Mouse (Mus musculus): ENCODE results near the gene Lrrc28. TPM values are rescaled to one million over a fixed set of nuclear protein-coding genes. Genes with fewer than 3 reads are reported as not detected.

Lrrc28 gene
- total RNA-seq, 1 experiment from 2014 or later = 7.1 TPM

GRCm38 (mm10) chr7:67648376-67648775 lies 3.3 kb upstream of the Lrrc28 start:
- no peak for ATAC-seq (replicated peaks; ENCODE audit: insufficient number of reproducible peaks, low FRiP score, low TSS enrichment, poor library complexity, severe bottlenecking)

GRCm38 (mm10) chr7:67647277-67647676 lies 2.2 kb upstream of the Lrrc28 start, which contains the start of gene Ttc23:
Gene Ttc23, plus strand, starts transcription at chr7:67647410.
- no peak for ATAC-seq (replicated peaks; ENCODE audit: insufficient number of reproducible peaks, low FRiP score, low TSS enrichment, poor library complexity, severe bottlenecking)

- no peak for ATAC-seq (replicated peaks; ENCODE audit: insufficient number of reproducible peaks, low FRiP score, low TSS enrichment, poor library complexity, severe bottlenecking)
These were observed 1.1 kb upstream of the Lrrc28 start for GRCm38 (mm10) chr7:67646131-67646530.

DNA sequence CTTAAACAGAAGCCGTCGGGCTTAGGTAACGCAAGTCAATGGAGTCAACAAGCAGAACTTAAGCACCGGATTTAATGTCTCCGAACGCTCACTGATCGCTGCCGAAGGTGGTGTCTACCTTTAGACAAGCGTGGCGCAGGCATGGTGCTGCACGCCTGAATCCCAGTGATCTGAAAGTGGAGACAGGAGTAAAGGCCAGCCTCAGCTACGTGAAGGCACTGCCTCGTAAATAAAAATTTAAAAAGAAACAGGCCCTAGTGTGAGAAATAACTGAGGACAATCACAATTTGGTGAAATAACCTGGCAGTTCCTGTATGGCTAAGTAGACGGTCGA lies 580 bp upstream of the Lrrc28 start:
- ATAC-seq (replicated peaks; ENCODE audit: insufficient number of reproducible peaks, low FRiP score, low TSS enrichment, poor library complexity, severe bottlenecking) = no peak

DNA sequence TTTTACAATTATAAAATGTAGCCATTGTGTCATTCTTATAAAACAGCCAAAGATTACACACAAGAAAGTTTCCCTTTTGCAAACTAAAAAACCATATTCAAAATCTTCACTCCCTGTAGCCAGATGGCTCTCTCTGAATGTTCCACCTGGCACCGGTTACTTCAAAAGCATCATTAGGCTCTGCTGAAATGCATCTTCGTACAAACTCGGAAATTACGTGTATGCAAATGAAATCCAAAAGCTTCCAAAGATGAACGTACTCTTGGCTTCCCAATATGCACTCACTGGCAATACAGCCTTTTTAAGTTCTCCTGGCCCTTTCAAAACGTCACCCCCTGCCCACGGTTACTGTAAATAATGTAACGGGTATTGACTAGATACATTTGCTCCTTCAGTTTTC lies 777 bp downstream of the Lrrc28 start:
- no peak for ATAC-seq (replicated peaks; ENCODE audit: insufficient number of reproducible peaks, low FRiP score, low TSS enrichment, poor library complexity, severe bottlenecking)

- no peak for ATAC-seq (replicated peaks; ENCODE audit: insufficient number of reproducible peaks, low FRiP score, low TSS enrichment, poor library complexity, severe bottlenecking)
These were observed 2.1 kb downstream of the Lrrc28 start for GRCm38 (mm10) chr7:67642955-67643354.

- ATAC-seq (replicated peaks; ENCODE audit: insufficient number of reproducible peaks, low FRiP score, low TSS enrichment, poor library complexity, severe bottlenecking) = no peak
These were observed 6.1 kb downstream of the Lrrc28 start for GRCm38 (mm10) chr7:67639006-67639405.

DNA sequence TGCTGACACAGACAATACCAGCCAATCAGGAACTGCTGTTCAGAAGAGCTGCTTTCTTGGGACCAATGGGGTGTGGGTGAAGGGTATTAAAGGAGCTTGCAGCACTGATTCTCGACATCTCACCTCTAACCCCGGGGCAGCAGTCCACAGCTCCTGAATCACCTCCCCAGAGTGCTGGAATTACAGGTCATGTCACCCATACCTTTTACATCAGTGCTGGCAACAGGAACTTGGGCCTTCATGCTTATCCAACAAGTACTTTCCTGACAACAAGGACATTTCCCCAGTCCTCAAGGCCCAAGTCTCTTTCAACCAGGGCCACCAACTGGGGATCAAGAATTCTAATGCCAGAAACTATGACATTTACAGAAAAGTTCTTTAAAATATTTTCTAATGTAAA lies 8.9 kb downstream of the Lrrc28 start:
- no peak for ATAC-seq (replicated peaks; ENCODE audit: insufficient number of reproducible peaks, low FRiP score, low TSS enrichment, poor library complexity, severe bottlenecking)

GRCm38 (mm10) chr7:67634210-67634609 lies 10.9 kb downstream of the Lrrc28 start:
- no peak for ATAC-seq (replicated peaks; ENCODE audit: insufficient number of reproducible peaks, low FRiP score, low TSS enrichment, poor library complexity, severe bottlenecking)

GRCm38 (mm10) chr7:67632380-67632779 lies 12.7 kb downstream of the Lrrc28 start:
- ATAC-seq (replicated peaks; ENCODE audit: insufficient number of reproducible peaks, low FRiP score, low TSS enrichment, poor library complexity, severe bottlenecking) = no peak

DNA sequence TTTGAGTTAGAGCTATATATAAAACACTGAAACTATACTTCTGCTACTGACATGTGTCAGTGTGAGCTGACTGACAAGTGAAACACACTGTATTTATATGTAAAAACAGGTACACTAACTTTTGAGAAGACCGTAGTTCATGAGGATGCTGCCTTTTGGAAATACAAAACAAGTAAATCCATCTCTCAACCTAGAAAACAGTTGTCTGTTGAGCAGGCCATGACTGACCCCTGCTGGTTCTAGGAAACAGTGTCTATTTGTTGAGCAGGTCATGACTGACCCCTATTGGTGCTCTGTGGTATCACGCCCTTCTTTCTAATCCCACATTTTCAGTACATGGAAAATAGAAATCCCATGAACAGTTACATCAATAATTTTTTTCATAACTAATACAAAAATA lies 14.3 kb downstream of the Lrrc28 start:
- ATAC-seq (replicated peaks; ENCODE audit: insufficient number of reproducible peaks, low FRiP score, low TSS enrichment, poor library complexity, severe bottlenecking) = peak; percentile 95

DNA sequence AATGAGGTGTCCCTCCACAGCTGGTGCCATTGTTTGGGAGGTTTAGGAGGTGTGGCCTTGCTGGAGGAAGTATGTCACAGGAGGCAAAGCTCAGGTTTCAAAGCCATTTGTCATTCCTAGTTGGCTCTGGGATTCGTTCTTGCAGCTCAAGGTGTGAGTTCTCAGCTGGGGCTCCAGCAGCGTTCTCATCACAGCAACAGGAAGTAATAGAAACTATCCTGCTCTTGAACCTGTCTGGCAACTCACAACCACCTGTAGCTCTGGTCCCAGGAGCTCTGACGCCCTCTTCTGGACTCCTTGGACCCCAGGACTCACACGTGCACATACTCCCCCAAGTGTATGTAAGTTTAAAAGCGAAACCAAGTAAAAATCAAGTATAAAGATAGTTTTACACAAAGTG lies 15.4 kb downstream of the Lrrc28 start:
- no peak for ATAC-seq (replicated peaks; ENCODE audit: insufficient number of reproducible peaks, low FRiP score, low TSS enrichment, poor library complexity, severe bottlenecking)

DNA sequence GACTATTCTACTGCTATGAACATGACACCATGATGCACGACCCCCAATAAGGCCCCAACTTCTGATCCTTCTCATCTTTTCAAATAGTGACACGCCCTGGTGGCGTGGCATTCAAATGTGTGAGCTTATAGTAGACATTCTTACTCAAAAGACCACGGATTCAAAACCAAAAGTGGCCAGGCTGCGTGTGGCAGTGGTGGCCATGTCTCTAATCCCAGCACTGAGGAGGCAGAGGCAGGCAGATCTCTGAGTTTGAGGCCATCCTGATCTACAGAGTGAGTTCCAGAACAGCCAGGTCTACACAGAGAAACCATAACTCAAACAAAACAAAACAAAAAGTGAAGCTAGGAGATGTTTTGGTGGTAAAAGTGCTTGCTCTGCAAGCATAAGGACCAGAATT lies 18.4 kb downstream of the Lrrc28 start:
- ATAC-seq (replicated peaks; ENCODE audit: insufficient number of reproducible peaks, low FRiP score, low TSS enrichment, poor library complexity, severe bottlenecking) = no peak

DNA sequence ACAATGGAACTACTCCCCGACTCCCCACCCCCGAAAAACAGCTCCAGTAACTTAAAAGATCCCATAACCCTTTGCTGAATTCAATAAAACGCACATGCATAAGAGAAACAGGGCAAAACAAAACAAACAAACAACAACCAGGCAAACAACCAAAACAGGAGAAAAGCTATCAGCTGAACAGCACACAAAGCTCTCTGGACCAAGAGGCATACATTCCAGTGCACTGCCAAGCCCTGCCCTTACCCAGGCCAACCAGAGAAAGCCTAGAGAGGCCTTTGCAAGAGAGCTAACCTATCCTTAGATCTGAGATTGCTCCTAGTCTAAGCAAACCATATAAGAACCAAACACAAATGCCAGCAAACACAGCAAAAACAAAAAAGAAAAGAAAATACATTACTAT lies 22.9 kb downstream of the Lrrc28 start:
- ATAC-seq (replicated peaks; ENCODE audit: insufficient number of reproducible peaks, low FRiP score, low TSS enrichment, poor library complexity, severe bottlenecking) = no peak

DNA sequence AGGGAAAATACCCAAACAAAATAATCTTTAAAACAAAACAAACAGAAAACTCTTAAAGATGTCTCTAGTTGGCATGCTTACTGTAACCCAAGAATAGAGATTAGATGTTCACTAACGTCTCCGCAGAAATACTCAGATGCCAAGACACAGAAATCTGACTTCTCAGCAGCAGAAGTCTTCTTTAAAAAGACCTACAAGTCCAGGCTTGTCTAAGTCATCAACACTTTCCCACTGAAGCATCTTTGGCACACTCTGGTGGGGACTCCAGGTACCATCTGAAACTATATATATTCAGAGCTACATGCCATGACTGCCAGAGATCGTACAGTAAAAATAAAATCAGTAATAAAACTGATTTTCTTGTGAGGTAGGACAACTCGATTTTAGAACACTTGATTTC lies 25.2 kb downstream of the Lrrc28 start:
- no peak for ATAC-seq (replicated peaks; ENCODE audit: insufficient number of reproducible peaks, low FRiP score, low TSS enrichment, poor library complexity, severe bottlenecking)

DNA sequence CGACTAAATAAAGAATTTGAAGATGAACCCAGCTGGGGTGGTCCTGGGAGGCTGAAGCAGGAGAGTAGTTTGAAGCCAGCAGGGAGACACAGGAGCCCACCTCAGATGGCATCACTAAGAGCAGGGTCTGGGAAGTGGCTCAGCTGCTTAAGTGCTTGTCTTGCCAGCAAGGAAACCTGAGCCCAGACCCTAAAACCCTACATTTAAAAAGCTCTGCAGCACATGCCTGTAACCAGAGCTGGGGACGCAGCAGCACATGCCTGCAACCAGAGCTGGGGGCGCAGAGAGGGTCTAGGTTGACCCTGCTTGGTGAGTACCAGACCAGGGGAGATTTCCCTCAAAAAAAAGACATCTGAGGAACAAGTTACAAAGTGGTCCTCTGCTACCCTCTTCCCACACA lies 26.8 kb downstream of the Lrrc28 start:
- no peak for ATAC-seq (replicated peaks; ENCODE audit: insufficient number of reproducible peaks, low FRiP score, low TSS enrichment, poor library complexity, severe bottlenecking)

GRCm38 (mm10) chr7:67617646-67618045 lies 27.4 kb downstream of the Lrrc28 start:
- ATAC-seq (replicated peaks; ENCODE audit: insufficient number of reproducible peaks, low FRiP score, low TSS enrichment, poor library complexity, severe bottlenecking) = no peak

DNA sequence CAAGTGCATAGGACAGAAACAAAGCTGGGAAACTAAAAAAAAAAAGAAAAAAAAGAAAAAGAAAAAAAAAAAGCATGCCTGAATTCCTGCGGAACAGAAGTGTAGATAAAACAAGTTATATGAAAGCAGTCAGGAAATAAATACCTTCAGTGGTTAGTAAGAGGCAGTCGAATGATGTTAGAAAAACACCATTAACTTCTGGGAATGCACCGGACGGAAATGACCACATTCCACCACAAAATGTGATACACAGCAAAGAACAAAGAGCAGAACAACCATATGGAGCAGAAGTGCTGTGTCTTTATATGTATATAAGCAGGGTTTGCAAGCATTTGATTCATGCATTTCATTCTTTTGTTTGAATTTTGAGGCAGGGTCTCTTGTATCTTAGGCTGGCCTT lies 28.2 kb downstream of the Lrrc28 start:
- ATAC-seq (replicated peaks; ENCODE audit: insufficient number of reproducible peaks, low FRiP score, low TSS enrichment, poor library complexity, severe bottlenecking) = no peak

DNA sequence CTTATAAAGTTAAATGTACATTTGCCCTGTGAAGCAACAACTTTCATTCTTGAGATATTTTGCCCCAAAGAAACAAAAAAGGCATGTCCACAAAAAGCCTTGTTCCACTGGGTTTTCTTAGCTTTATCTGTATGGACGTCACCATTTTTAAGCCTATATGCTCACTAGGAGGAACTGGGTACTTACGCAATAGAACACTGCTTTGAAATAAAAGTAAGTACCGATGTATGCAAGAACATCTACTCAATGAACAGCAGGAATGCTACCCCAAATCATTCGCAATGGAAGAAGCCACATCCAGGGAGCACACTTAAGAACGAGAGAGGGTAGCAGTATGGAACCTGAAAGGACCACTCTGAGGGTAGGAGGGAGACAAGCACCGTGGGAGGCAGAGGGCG lies 30.6 kb downstream of the Lrrc28 start:
- peak; percentile 61 for ATAC-seq (replicated peaks; ENCODE audit: insufficient number of reproducible peaks, low FRiP score, low TSS enrichment, poor library complexity, severe bottlenecking)

- no peak for ATAC-seq (replicated peaks; ENCODE audit: insufficient number of reproducible peaks, low FRiP score, low TSS enrichment, poor library complexity, severe bottlenecking)
These were observed 31.1 kb downstream of the Lrrc28 start for GRCm38 (mm10) chr7:67613795-67614463.

DNA sequence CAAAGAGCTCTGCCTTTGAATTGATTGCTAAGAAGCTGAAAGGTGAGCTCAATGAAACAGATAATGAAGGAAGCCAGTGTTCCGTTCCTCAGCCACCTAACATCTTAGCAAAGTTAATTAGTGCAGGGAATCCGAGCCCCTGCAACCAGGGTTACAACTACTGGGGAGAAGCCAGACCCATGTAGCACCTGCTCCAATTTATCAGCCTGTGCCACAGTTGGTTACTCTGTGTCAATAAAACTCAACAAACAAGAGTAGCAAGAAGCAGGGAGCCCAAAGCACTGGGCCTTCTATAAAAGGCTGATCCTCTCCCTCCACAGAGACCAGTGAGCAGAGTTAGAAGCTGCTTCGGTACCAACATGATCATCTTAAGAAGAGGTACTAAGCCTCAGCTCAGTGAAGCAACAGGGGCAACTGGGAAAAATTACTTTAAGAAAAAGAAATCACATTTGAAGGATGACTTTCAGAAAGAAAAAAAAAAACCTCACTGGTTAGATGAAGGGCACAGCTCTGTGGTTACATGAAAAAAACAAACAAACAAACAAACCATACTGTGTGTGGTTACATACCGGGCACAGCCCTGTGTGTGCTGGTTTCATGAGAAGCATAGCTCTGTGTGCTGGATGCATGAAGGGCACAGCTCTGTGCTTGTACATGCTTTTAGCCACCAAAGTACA lies 36.6 kb downstream of the Lrrc28 start:
- ATAC-seq (replicated peaks; ENCODE audit: insufficient number of reproducible peaks, low FRiP score, low TSS enrichment, poor library complexity, severe bottlenecking) = no peak

Data from monocyte, adult 5-6 weeks (primary cell).